Mouse (Mus musculus) neural tube, embryonic 11.5 days (tissue): ENCODE results near the gene Thsd4. TPM values are rescaled to one million over a fixed set of nuclear protein-coding genes. Genes with fewer than 3 reads are reported as not detected.

Source experiments
- ATAC-seq: fragments of 200-750 bp; cut with Nextera tagmentation; 2 replicates; pipeline ENCODE4 v1.8.0; 2017; ENCODE audit warnings: moderate number of reproducible peaks, mild to moderate bottlenecking, moderate TSS enrichment, moderate library complexity; ENCODE audit not compliant: insufficient read depth, low FRiP score, low TSS enrichment
- DNase-seq: peaks from one replicate; pipeline ENCODE4 v3.0.0-alpha.2; 2015; ENCODE audit warnings: low spot score
- H3K27ac ChIP-seq: fragments of 300-500 bp; sonication (generic); 2 replicates; pipeline ENCODE4 v1.5.1; 2014; ENCODE audit warnings: low read depth, mild to moderate bottlenecking, low read length
- H3K27me3 ChIP-seq: fragments of 300-500 bp; sonication (generic); 2 replicates; pipeline ENCODE4 v1.6.1; 2014; ENCODE audit warnings: mild to moderate bottlenecking, low read length, mixed read lengths; ENCODE audit not compliant: control insufficient read depth, insufficient read depth
- H3K36me3 ChIP-seq: fragments of 300-500 bp; sonication (generic); 2 replicates; pipeline ENCODE4 v1.6.1; 2014; ENCODE audit warnings: mild to moderate bottlenecking, low read length, moderate library complexity, mixed read lengths; ENCODE audit not compliant: control insufficient read depth, insufficient read depth
- H3K4me1 ChIP-seq: fragments of 300-500 bp; sonication (generic); 2 replicates; pipeline ENCODE4 v1.6.1; 2014; ENCODE audit warnings: low read length, mixed read lengths; ENCODE audit not compliant: control insufficient read depth, insufficient read depth
- H3K4me2 ChIP-seq: fragments of 300-500 bp; sonication (generic); 2 replicates; pipeline ENCODE4 v1.6.1; 2014; ENCODE audit warnings: low read depth, mild to moderate bottlenecking, moderate library complexity
- H3K4me3 ChIP-seq: fragments of 300-500 bp; sonication (generic); 2 replicates; pipeline ENCODE4 v1.5.1; 2014; ENCODE audit warnings: low read depth, low read length
- H3K9ac ChIP-seq: fragments of 300-500 bp; sonication (generic); 2 replicates; pipeline ENCODE4 v1.6.1; 2014; ENCODE audit warnings: mild to moderate bottlenecking, low read length
- H3K9me3 ChIP-seq: fragments of 300-500 bp; sonication (generic); 2 replicates; pipeline ENCODE4 v1.6.1; 2016; ENCODE audit warnings: low read length; ENCODE audit not compliant: control insufficient read depth
- WGBS: fragments of 180-500 bp; shearing (Covaris S2); extraction: QIAGEN DNeasy Blood & Tissue Kit; methylation state at CpG from one replicate; pipeline ENCODE4 v1.1.7; 2014; 5-methylcytosine and 5-hydroxymethylcytosine counted together
- polyA plus RNA-seq: library from polyadenylated mRNA; unstranded; fragments of >200 nt; fragmentation: Nextera tagmentation; extraction: Ambion mirVana; gene quantifications from 2 replicates; pipeline ENCODE4 v1.2.1, GENCODE M21; 2014

Thsd4 gene
- polyA plus RNA-seq, 1 experiment from 2014 or later = 5.4 TPM

DNA sequence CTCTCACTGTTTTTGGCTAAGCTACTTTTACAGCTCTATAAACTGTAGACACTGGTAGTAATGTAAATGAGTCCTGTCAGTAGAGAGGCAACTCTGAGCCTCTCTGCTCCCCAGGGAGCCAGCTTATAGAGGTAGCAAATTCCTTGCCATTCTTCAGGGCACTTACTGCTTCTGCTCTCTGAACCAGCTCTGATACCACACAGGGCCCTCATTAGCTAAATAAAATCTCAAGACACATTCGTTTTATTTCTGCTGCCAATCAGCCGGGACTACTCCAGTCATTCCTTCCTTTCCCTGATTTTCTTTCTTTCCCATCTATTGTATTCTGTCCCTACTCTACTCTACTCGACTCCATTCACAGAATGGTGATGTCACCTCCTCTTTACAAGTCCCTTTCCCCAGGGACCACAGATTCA is 236.8 kb downstream of the Thsd4 start:
- Histone ChIP-seq H3K27ac (no peak overlapping the region), H3K9ac (no peak overlapping the region), H3K27me3 (no peaks in the 10 kb centered on the region), H3K4me2 (no peak overlapping the region), H3K36me3 (no peaks in the 10 kb centered on the region), H3K4me1 (0 out of 2 replicates have a peak, but pooled peaks cover 4% of the 10 kb centered on the region), H3K9me3 (no peaks in the 10 kb centered on the region), H3K4me3 (no peak overlapping the region)
- no peak for ATAC-seq
- 14% methylated on average over 3 of the region's 3 CpGs for WGBS
- peak; percentile 7 for DNase-seq

DNA sequence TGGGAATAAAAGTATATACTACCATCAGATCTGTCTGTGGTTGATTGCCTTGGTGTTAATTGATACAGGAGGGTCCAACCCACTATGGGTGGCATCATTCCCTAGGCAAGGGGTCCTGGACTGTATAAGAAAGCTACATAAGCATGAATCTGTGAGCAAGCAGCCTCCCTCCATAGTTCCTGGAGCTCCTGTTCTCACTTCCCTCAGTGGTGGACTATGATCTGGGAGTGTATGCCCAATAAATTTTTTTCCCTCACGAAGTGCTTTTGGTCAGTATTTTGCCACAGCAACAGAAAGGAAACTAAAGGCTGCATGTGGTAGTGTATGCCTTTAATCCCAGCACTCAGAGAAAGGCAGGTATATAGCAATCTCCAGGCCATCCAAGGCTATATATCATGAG is 237.5 kb downstream of the Thsd4 start:
- no peaks in the 10 kb centered on the region for H3K27me3 ChIP-seq
- no peaks in the 10 kb centered on the region for H3K9me3 ChIP-seq
- H3K9ac ChIP-seq = no peak overlapping the region
- H3K4me2 ChIP-seq = no peak overlapping the region
- 74% methylated on average over 1 of the region's 1 CpGs for WGBS
- H3K4me1 ChIP-seq = 0 out of 2 replicates have a peak, but pooled peaks cover 4% of the 10 kb centered on the region
- no peak overlapping the region for H3K27ac ChIP-seq
- no peak overlapping the region for H3K4me3 ChIP-seq
- ATAC-seq (no peak), DNase-seq (no peak)
- H3K36me3 ChIP-seq = no peaks in the 10 kb centered on the region

DNA sequence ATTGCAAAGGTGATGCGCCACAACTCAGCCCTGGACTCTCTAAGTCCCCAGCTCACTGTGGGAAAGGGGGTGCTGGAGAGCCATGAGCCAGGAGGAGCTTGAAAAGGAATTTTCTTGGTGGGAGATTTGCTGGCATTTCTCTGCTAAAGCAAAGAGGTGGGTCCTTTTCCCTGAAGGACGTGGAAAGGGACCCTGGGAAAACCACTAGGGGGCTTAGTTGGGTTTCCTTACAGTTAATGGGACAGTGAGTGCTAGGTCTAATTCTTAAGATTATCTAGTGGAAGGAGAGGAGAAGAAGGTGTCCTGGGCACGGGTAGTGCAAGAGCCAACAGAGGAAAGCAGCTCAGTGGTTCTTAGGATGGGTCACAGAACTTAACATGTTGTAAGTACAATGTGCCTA is 238.3 kb downstream of the Thsd4 start:
- Histone ChIP-seq H3K4me2 (no peak overlapping the region), H3K9ac (no peak overlapping the region), H3K4me1 (0 out of 2 replicates have a peak, but pooled peaks cover 4% of the 10 kb centered on the region), H3K4me3 (no peak overlapping the region), H3K27me3 (no peaks in the 10 kb centered on the region), H3K27ac (no peak overlapping the region), H3K36me3 (no peaks in the 10 kb centered on the region), H3K9me3 (no peaks in the 10 kb centered on the region)
- WGBS = 77% methylated on average over 3 of the region's 3 CpGs
- peak; percentile 10 for DNase-seq
- ATAC-seq = no peak

DNA sequence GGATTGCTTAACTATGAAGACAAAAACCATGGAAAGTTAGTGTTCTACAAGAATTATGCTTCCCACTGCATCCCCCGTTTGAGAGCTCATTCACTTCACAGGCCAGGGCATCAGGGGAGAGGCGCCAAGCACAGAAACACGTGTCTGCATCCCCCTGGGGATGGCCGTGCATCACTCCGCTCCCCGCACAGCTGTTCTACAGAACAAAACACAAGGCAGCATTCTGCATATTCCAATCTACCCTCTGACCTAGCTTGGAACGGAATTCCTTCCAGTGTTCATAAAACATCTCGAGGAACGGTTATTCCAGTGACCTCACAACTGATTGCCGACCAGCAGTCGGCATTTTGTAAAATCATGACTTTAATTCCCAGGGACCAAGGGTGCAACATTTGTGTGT is 240.6 kb downstream of the Thsd4 start:
- H3K4me1 ChIP-seq = 0 out of 2 replicates have a peak, but pooled peaks cover 4% of the 10 kb centered on the region
- H3K27me3 ChIP-seq = no peaks in the 10 kb centered on the region
- no peak overlapping the region for H3K4me2 ChIP-seq
- WGBS = 30% methylated on average over 11 of the region's 11 CpGs
- H3K36me3 ChIP-seq = no peaks in the 10 kb centered on the region
- ATAC-seq = no peak
- no peak overlapping the region for H3K9ac ChIP-seq
- H3K9me3 ChIP-seq = no peaks in the 10 kb centered on the region
- DNase-seq = peak; percentile 48
- H3K4me3 ChIP-seq = no peak overlapping the region
- H3K27ac ChIP-seq = no peak overlapping the region

DNA sequence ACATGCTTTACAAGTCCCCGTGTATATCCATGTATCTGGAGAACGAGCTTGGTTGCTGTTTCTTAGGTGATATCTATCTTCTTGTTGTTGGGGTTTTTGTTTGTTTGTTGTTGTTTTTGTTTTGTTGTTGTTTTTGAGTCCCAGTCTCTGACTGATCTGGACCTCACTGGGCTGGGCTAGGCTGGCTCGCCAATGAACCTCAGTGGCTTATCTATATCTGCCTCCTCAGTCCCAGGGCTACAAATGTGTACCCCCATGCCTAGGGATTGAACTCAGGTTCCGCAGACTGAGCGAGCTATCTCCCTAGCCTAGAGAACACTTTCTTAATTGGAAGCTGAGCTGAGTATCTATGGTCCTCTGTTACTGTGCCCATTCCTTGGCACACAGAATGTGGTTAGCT is 241.1 kb downstream of the Thsd4 start:
- H3K27me3 ChIP-seq = no peaks in the 10 kb centered on the region
- ATAC-seq = no peak
- no peak overlapping the region for H3K4me3 ChIP-seq
- 0 out of 2 replicates have a peak, but pooled peaks cover 4% of the 10 kb centered on the region for H3K4me1 ChIP-seq
- no peak overlapping the region for H3K4me2 ChIP-seq
- no peak overlapping the region for H3K27ac ChIP-seq
- no peak overlapping the region for H3K9ac ChIP-seq
- 87% methylated on average over 5 of the region's 5 CpGs for WGBS
- H3K36me3 ChIP-seq = no peaks in the 10 kb centered on the region
- H3K9me3 ChIP-seq = no peaks in the 10 kb centered on the region
- no peak for DNase-seq

DNA sequence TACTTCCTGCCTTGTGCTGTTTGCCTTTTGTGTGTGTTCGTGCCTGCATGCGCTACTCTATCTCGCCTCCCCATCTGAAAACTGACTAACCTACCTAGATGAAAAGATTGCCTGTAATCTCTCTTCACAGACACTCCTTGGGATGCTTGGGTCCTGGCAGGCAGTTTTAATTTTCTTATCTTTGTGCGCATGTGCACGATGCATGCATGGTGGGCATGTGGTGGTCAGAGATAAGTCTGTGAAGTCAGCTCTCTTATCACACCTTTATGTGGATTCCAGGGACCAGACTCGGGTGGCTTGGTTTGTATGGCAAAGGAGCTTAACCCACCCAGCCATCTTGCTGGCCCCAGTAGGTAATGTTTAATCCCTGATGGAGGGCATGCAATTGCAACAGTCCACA is 242.3 kb downstream of the Thsd4 start:
- 87% methylated on average over 6 of the region's 6 CpGs for WGBS
- H3K36me3 ChIP-seq = no peaks in the 10 kb centered on the region
- DNase-seq = no peak
- no peaks in the 10 kb centered on the region for H3K27me3 ChIP-seq
- H3K4me1 ChIP-seq = 0 out of 2 replicates have a peak, but pooled peaks cover 4% of the 10 kb centered on the region
- no peak overlapping the region for H3K4me3 ChIP-seq
- H3K9ac ChIP-seq = no peak overlapping the region
- no peaks in the 10 kb centered on the region for H3K9me3 ChIP-seq
- no peak for ATAC-seq
- no peak overlapping the region for H3K4me2 ChIP-seq
- no peak overlapping the region for H3K27ac ChIP-seq

DNA sequence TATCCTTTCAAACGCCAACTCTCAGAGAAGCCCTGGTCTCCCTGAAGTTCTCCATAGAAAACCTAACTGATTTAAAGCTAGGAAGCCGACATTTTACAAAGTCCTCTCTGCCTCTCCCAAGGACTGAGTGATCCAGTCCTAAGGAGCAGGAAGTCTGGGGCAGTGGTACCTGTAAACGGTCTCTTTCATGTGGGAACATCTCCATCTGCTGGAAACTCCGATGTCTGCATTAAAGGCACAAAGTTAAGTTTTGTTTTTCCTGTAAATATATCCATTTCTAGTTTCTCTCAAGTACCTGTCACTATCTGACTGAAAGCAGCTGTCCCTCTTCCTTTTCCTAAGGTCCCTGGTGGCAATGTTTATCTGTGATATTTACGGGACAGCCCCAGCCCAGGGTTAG is 245.5 kb downstream of the Thsd4 start:
- H3K27ac ChIP-seq = no peak overlapping the region
- H3K4me1 ChIP-seq = 0 out of 2 replicates have a peak, but pooled peaks cover 4% of the 10 kb centered on the region
- DNase-seq (no peak), ATAC-seq (no peak)
- 20% methylated on average over 5 of the region's 5 CpGs for WGBS
- H3K4me2 ChIP-seq = no peak overlapping the region
- no peak overlapping the region for H3K9ac ChIP-seq
- no peaks in the 10 kb centered on the region for H3K36me3 ChIP-seq
- H3K9me3 ChIP-seq = no peaks in the 10 kb centered on the region
- H3K27me3 ChIP-seq = no peaks in the 10 kb centered on the region
- no peak overlapping the region for H3K4me3 ChIP-seq

DNA sequence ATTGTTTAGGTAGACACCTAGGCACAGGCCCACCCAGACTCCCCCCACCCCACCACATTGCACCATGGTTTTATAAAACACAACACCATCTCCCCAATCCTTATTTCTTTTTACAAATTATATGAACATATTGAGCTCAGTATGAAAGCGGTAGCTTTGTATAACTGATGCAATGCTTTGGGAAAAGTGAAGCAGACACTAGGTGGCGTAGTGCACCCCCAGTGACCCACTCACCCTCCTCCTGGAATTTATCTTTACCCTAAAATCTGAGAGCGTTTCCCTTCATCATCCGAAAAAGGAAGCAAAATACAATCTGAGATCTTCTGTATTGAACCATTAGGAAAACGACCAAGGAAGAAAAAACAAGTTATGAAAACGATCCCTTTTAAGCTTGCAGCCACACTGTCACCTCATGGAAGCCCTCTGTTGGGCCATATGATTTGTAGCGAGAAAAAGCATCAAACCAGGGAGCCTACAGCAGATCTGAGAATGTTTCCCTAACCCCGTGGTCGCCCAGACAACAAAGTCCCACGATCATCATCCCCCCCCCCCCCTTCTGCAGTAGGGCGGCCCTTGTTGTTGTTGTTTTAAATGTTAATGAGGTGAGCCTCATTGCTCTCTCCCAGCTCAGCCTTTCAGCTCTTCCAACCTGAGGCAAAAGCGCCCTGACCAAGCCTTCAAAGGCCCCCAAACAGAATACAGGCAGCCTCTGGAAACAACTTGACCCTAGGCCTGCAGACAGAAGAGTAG is 246.3 kb downstream of the Thsd4 start:
- no peak overlapping the region for H3K27ac ChIP-seq
- no peaks in the 10 kb centered on the region for H3K9me3 ChIP-seq
- no peak overlapping the region for H3K4me3 ChIP-seq
- H3K9ac ChIP-seq = no peak overlapping the region
- H3K4me1 ChIP-seq = no peaks in the 10 kb centered on the region
- DNase-seq (peak; percentile 47), ATAC-seq (peak; percentile 60)
- H3K27me3 ChIP-seq = no peaks in the 10 kb centered on the region
- H3K36me3 ChIP-seq = no peaks in the 10 kb centered on the region
- 9% methylated on average over 11 of the region's 12 CpGs for WGBS
- H3K4me2 ChIP-seq = no peak overlapping the region

DNA sequence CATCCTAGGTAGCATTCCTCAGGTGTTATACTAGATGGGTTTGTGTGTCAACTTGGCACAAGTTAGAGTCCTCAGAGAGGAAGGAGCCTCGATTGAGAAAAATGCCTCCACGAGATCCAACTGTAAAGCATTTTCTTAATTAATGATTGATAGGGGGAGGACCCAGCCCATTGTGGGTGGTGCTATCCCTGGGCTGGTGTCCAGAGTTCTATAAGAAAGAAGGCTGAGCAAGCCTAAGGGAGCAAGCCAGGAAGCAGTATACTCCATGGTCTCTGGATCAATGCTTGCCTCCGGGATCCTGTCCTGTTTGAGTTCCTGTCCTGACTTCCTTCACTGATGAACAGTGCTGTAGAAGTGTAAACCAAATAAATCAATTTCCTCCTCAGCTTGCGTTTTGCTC is 247.3 kb downstream of the Thsd4 start:
- Histone ChIP-seq H3K27ac (no peak overlapping the region), H3K9me3 (no peaks in the 10 kb centered on the region), H3K4me2 (no peak overlapping the region), H3K9ac (no peak overlapping the region), H3K27me3 (no peaks in the 10 kb centered on the region), H3K36me3 (no peaks in the 10 kb centered on the region), H3K4me3 (no peak overlapping the region), H3K4me1 (no peaks in the 10 kb centered on the region)
- no peak for DNase-seq
- ATAC-seq = no peak
- 87% methylated on average over 4 of the region's 4 CpGs for WGBS
